Mouse (Mus musculus): ENCODE data around the gene Wfikkn1.
"Not testable (repeated sequence)": the region's sequence is repeated elsewhere in the genome, so short reads cannot be mapped to it uniquely, and the experiment has no call there.

The Wfikkn1 gene

GRCm38 (mm10) chr17:25885636-25886035 lies 5.0 kb upstream of the Wfikkn1 start:
- DNase-seq (ENCODE audit: low spot score in 2 of 2), result no peak

GRCm38 (mm10) chr17:25883824-25884223 lies 3.2 kb upstream of the Wfikkn1 start:
- DNase-seq (ENCODE audit: low spot score in 2 of 2), result no peak

GRCm38 (mm10) chr17:25883268-25883667 lies 2.6 kb upstream of the Wfikkn1 start:
- DNase-seq (ENCODE audit: low spot score in 2 of 2), result no peak

- DNase-seq (ENCODE audit: low spot score in 2 of 2), result no peak
Observed at GRCm38 (mm10) chr17:25882306-25882705, 1.6 kb upstream of the Wfikkn1 start.

GRCm38 (mm10) chr17:25881691-25882090 lies 1.0 kb upstream of the Wfikkn1 start:
- no peak for DNase-seq (ENCODE audit: low spot score in 2 of 2)

- DNase-seq (ENCODE audit: low spot score in 2 of 2), result no peak
Observed at GRCm38 (mm10) chr17:25880913-25881641, 419 bp upstream of the Wfikkn1 start.

- DNase-seq (ENCODE audit: low spot score in 2 of 2), result no peak
Observed at GRCm38 (mm10) chr17:25879750-25880149, 908 bp downstream of the Wfikkn1 start.

GRCm38 (mm10) chr17:25879261-25879660 lies 1.4 kb downstream of the Wfikkn1 start:
- peak in 1 of 2 experiments; percentile 43 for DNase-seq (ENCODE audit: low spot score in 2 of 2)

GRCm38 (mm10) chr17:25878611-25879180 lies 2.0 kb downstream of the Wfikkn1 start:
- DNase-seq (ENCODE audit: low spot score in 2 of 2), result no peak

- no peak for DNase-seq (ENCODE audit: low spot score in 2 of 2)
Observed at GRCm38 (mm10) chr17:25877741-25878610, 2.7 kb downstream of the Wfikkn1 start.

- DNase-seq (ENCODE audit: low spot score in 2 of 2), result no peak
Observed at GRCm38 (mm10) chr17:25877025-25877424, 3.6 kb downstream of the Wfikkn1 start.

GRCm38 (mm10) chr17:25876347-25876915 lies 4.2 kb downstream of the Wfikkn1 start:
- no peak for DNase-seq (ENCODE audit: low spot score in 2 of 2)

- peak; percentile 84 to 85 for DNase-seq (ENCODE audit: low spot score in 2 of 2)
Observed at GRCm38 (mm10) chr17:25875171-25876136, 5.2 kb downstream of the Wfikkn1 start.

GRCm38 (mm10) chr17:25874721-25875170 lies 5.9 kb downstream of the Wfikkn1 start, which contains the start of gene Mettl26:
Mettl26 (plus strand) TSS chr17:25875074.
- DNase-seq (ENCODE audit: low spot score in 2 of 2), result peak; percentile 100

- DNase-seq (ENCODE audit: low spot score in 2 of 2), result no peak
Observed at GRCm38 (mm10) chr17:25874148-25874720, 6.4 kb downstream of the Wfikkn1 start.

GRCm38 (mm10) chr17:25873405-25874147 lies 7.1 kb downstream of the Wfikkn1 start:
- DNase-seq (ENCODE audit: low spot score in 2 of 2), result no peak

GRCm38 (mm10) chr17:25872676-25873075 lies 8.0 kb downstream of the Wfikkn1 start:
- no peak for DNase-seq (ENCODE audit: low spot score in 2 of 2)

- not testable (repeated sequence) for DNase-seq (ENCODE audit: low spot score in 2 of 2)
Observed at GRCm38 (mm10) chr17:25871566-25871965, 9.1 kb downstream of the Wfikkn1 start.

GRCm38 (mm10) chr17:25869954-25870353 lies 10.7 kb downstream of the Wfikkn1 start:
- DNase-seq (ENCODE audit: low spot score in 2 of 2), result no peak

- DNase-seq (ENCODE audit: low spot score in 2 of 2), result no peak
Observed at GRCm38 (mm10) chr17:25869498-25869897, 11.2 kb downstream of the Wfikkn1 start.

Measured in frontal cortex, postnatal 25 days (tissue).